Mouse (Mus musculus) forebrain, embryonic 11.5 days (tissue): ENCODE results near the gene Rps16. TPM values are rescaled to one million over a fixed set of nuclear protein-coding genes. Genes with fewer than 3 reads are reported as not detected.

Experiments
- ATAC-seq: fragments of 200-750 bp; cut with Nextera tagmentation; replicated peaks from 2 replicates; pipeline ENCODE4 v1.8.0; 2017; ENCODE audit warnings: moderate TSS enrichment; ENCODE audit not compliant: low FRiP score
- DNase-seq: peaks from one replicate; pipeline ENCODE4 v3.0.0-alpha.2; 2017; ENCODE audit warnings: low spot score
- H3K27ac ChIP-seq: fragments of 300-500 bp; sonication (generic); 2 replicates; pipeline ENCODE4 v1.5.1; 2014; ENCODE audit warnings: low read depth, low read length
- H3K27me3 ChIP-seq: fragments of 300-500 bp; sonication (generic); 2 replicates; pipeline ENCODE4 v1.6.1; 2014; ENCODE audit warnings: mild to moderate bottlenecking, low read length, mixed read lengths; ENCODE audit not compliant: control insufficient read depth, insufficient read depth
- H3K36me3 ChIP-seq: fragments of 300-500 bp; sonication (generic); 2 replicates; pipeline ENCODE4 v1.6.1; 2014; ENCODE audit warnings: mild to moderate bottlenecking, low read length, moderate library complexity, mixed read lengths; ENCODE audit not compliant: control insufficient read depth, insufficient read depth
- H3K4me1 ChIP-seq: fragments of 300-500 bp; sonication (generic); replicated peaks from 2 replicates; pipeline ENCODE4 v1.6.1; 2014; ENCODE audit warnings: low read length, mixed read lengths; ENCODE audit not compliant: control insufficient read depth, insufficient read depth
- H3K4me2 ChIP-seq: fragments of 300-500 bp; sonication (generic); 2 replicates; pipeline ENCODE4 v1.6.1; 2014; ENCODE audit warnings: low read depth, mild to moderate bottlenecking, low read length, moderate library complexity, mixed read lengths; ENCODE audit not compliant: severe bottlenecking
- H3K4me3 ChIP-seq: fragments of 300-500 bp; sonication (generic); 2 replicates; pipeline ENCODE4 v1.5.1; 2014; ENCODE audit warnings: low read depth, low read length
- H3K9ac ChIP-seq: fragments of 300-500 bp; sonication (generic); 2 replicates; pipeline ENCODE4 v1.6.1; 2014; ENCODE audit warnings: low read length
- H3K9me3 ChIP-seq: fragments of 300-500 bp; sonication (generic); 2 replicates; pipeline ENCODE4 v1.6.1; 2016; ENCODE audit warnings: low read length, mixed read lengths; ENCODE audit not compliant: control insufficient read depth
- WGBS: fragments of 180-500 bp; shearing (Covaris S2); extraction: QIAGEN DNeasy Blood & Tissue Kit; methylation state at CpG from one replicate; pipeline ENCODE4 v1.1.7; 2014; 5-methylcytosine and 5-hydroxymethylcytosine counted together
- polyA plus RNA-seq: library from polyadenylated mRNA; unstranded; fragments of >200 nt; fragmentation: Nextera tagmentation; extraction: Ambion mirVana; gene quantifications from 2 replicates; pipeline ENCODE4 v1.2.1, GENCODE M21; 2014

The Rps16 gene
- polyA plus RNA-seq, 1 experiment from 2014 or later = 782 TPM

- Histone ChIP-seq H3K9me3 (no peaks in the 10 kb centered on the region), H3K4me3 (no peak overlapping the region)
- WGBS = 87% methylated on average over 16 of the region's 16 CpGs
These were observed 12.1 kb downstream of the Rps16 start for GRCm38 (mm10) chr7:28362441-28363060.

GRCm38 (mm10) chr7:28367663-28368275 is 17.3 kb downstream of the Rps16 start:
- no peak overlapping the region for H3K9ac ChIP-seq
- no peak for DNase-seq
- H3K36me3 ChIP-seq = peaks cover 15% of the 10 kb centered on the region; the same call in 1 of the 2 replicates
- H3K9me3 ChIP-seq = no peaks in the 10 kb centered on the region
- H3K27ac ChIP-seq = no peak overlapping the region
- H3K4me2 ChIP-seq = no peak overlapping the region
- WGBS = 91% methylated on average over 16 of the region's 16 CpGs
- no peak for ATAC-seq
- H3K4me1 ChIP-seq = peaks cover 9% of the 10 kb centered on the region; the same call in 1 of the 2 replicates
- no peak overlapping the region for H3K4me3 ChIP-seq
- no peaks in the 10 kb centered on the region for H3K27me3 ChIP-seq

More at GRCm38 (mm10) chr7:28362441-28363060, 12.1 kb downstream of the Rps16 start:
- DNase-seq (no peak), ATAC-seq (no peak)
- Histone ChIP-seq H3K27me3 (no peaks in the 10 kb centered on the region), H3K36me3 (peaks cover 28% of the 10 kb centered on the region; the same call in 1 of the 2 replicates), H3K27ac (no peak overlapping the region), H3K4me1 (peaks cover 4% of the 10 kb centered on the region), H3K4me2 (no peak overlapping the region), H3K9ac (no peak overlapping the region)

DNA sequence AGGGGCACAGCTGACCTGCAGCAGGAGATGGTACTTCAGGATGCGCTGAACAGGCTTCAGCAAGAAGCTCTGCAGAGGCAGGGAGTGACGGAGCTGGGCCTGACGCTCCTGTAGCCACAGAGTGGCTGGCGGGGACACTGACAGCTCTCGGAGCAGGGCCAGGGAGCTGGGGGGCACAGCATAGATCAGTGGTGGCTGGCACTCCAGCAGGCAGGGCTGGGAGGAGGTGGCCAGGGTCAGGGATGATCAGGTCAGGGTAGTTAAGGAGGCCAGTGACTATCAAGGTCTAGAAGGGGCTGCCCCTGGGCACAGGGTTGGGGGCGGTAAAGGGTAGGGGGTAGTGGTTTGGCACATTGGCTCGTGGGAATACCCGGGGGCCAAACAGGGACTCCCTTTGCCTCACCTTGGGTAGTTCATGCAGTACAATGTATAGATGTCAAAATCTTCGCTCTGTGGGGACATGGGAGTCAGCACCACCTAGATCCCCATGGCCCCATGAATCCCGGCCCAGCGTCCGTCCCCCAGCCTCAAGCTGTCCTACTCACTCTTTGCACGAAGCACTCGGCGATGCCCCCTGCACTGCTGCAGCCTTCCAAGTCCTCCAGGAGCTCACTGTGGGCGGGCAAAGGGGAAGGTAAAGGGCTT is 17.9 kb downstream of the Rps16 start:
- H3K4me2 ChIP-seq = no peak overlapping the region
- H3K4me1 ChIP-seq = peaks cover 9% of the 10 kb centered on the region; the same call in 1 of the 2 replicates
- no peak overlapping the region for H3K9ac ChIP-seq
- H3K27me3 ChIP-seq = no peaks in the 10 kb centered on the region
- peaks cover 15% of the 10 kb centered on the region; the same call in 1 of the 2 replicates for H3K36me3 ChIP-seq
- H3K4me3 ChIP-seq = no peak overlapping the region
- DNase-seq = no peak
- no peak for ATAC-seq
- H3K9me3 ChIP-seq = no peaks in the 10 kb centered on the region
- 87% methylated on average over 16 of the region's 16 CpGs for WGBS
- no peak overlapping the region for H3K27ac ChIP-seq

DNA sequence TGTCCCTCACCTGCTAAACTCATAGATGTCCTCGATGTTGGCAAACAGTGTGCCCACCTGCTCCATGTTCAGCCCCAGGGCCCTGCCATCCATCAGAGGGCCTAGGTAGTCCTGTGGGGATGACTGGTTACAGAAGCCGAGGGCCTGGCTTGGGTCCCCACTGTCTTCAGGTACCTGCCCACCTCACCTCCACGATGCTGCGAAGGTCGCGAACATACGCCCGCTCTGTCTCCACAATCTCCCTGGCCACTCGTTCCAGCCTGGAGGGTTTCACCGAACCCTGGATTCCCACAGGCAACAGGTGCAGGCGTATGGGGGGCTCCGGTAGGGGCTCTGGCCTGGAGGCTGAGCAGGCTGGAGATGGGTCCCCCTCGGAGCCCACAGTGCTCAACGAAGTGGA is 19.6 kb downstream of the Rps16 start:
- H3K27ac ChIP-seq = no peak overlapping the region
- 94% methylated on average over 14 of the region's 14 CpGs for WGBS
- H3K4me2 ChIP-seq = peak overlapping the region; percentile 85; the same call in 1 of the 2 replicates
- no peaks in the 10 kb centered on the region for H3K27me3 ChIP-seq
- H3K4me1 ChIP-seq = peaks cover 10% of the 10 kb centered on the region
- ATAC-seq (no peak), DNase-seq (no peak)
- H3K36me3 ChIP-seq = peaks cover 5% of the 10 kb centered on the region; the same call in 1 of the 2 replicates
- no peak overlapping the region; the same call in 1 of the 2 replicates for H3K9ac ChIP-seq
- peak overlapping the region; percentile 86; the same call in 1 of the 2 replicates for H3K4me3 ChIP-seq
- no peaks in the 10 kb centered on the region for H3K9me3 ChIP-seq

DNA sequence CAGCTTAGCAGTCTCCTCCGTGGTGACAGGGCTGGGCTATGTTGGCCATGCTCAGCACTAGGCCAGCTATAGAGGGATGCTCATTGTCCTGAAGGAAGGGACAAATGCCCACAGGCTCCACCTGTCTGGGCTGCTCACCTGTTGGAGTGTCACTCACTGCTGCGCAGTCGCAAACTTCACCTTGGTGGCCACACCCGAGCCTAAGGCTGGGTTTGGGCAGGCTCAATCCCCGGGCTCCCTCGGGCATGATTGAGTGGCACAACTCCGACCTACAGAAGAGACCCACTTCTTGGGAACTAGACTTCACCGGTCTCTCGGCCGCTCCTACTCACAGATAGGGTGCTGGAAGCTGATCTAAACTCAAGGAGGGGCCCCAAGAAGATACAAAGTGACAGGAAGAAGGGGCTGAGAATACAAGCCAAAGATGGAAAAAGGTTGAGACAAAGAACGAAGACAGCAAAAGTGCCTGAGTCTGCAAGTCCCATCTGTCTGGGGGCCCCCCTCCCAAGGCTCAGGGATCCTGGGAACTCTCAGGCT is 20.6 kb downstream of the Rps16 start:
- Histone ChIP-seq H3K27me3 (no peaks in the 10 kb centered on the region), H3K4me3 (peak overlapping the region; percentile 86), H3K9me3 (no peaks in the 10 kb centered on the region), H3K36me3 (peaks cover 5% of the 10 kb centered on the region; the same call in 1 of the 2 replicates), H3K9ac (peak overlapping the region; percentile 91), H3K4me2 (peak overlapping the region; percentile 85), H3K27ac (peak overlapping the region; percentile 87), H3K4me1 (peaks cover 14% of the 10 kb centered on the region)
- DNase-seq = no peak
- no peak for ATAC-seq
- 12% methylated on average over 11 of the region's 11 CpGs for WGBS

DNA sequence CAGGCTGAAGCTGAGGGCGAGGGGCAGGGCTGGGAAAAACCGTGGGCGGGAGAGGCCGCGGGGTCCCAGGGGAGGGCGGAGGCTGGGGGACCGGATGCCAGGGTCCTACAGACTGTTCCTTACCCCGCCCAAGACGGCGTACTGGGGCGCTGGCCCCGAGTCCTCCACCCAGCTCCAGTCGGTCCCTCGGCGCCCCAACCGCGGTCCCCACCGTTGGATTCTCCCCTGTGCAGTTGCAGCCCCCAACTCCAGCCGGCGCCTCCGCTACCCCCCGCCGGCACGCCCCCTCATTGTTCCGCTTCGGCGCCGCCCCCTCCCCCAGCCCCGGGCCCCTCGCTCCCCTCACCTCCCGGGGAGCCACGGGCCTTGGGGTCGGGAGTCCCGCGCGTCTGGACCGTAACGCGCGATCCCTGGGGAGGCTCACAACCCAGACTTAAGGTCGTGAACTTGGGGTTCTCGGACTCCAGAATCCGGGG is 21.1 kb downstream of the Rps16 start:
- Histone ChIP-seq H3K27me3 (no peaks in the 10 kb centered on the region), H3K4me1 (peaks cover 19% of the 10 kb centered on the region)

GRCm38 (mm10) chr7:28372251-28373108 is 22.0 kb downstream of the Rps16 start, which contains the start of gene Plekhg2:
Gene Plekhg2 (minus strand): TSS chr7:28372599.
- peaks cover 20% of the 10 kb centered on the region for H3K4me1 ChIP-seq

More for the DNA sequence above, 21.1 kb downstream of the Rps16 start:
- H3K4me2 ChIP-seq = peak overlapping the region; percentile 85
- H3K9me3 ChIP-seq = no peaks in the 10 kb centered on the region
- ATAC-seq = peak; percentile 8; the same call in 1 of the 2 replicates
- peak overlapping the region; percentile 86 for H3K4me3 ChIP-seq
- under 1% methylated on average over 39 of the region's 43 CpGs for WGBS
- peak overlapping the region; percentile 91 for H3K9ac ChIP-seq
- DNase-seq = peak; percentile 87
- H3K27ac ChIP-seq = peak overlapping the region; percentile 87
- peaks cover 5% of the 10 kb centered on the region; the same call in 1 of the 2 replicates for H3K36me3 ChIP-seq

More at GRCm38 (mm10) chr7:28372251-28373108, 22.0 kb downstream of the Rps16 start, which contains the start of gene Plekhg2:
- H3K9me3 ChIP-seq = no peaks in the 10 kb centered on the region
- H3K27me3 ChIP-seq = no peaks in the 10 kb centered on the region
- peak within 1 kb of the TSS; percentile 91 for H3K9ac ChIP-seq
- peak within 1 kb of the TSS; percentile 87 for H3K27ac ChIP-seq
- WGBS = under 1% methylated on average over 65 of the region's 66 CpGs
- peak; percentile 97 for DNase-seq
- no peaks in the 10 kb centered on the region; the same call in 1 of the 2 replicates for H3K36me3 ChIP-seq
- H3K4me3 ChIP-seq = peak within 1 kb of the TSS; percentile 86
- peak within 1 kb of the TSS; percentile 85 for H3K4me2 ChIP-seq
- peak; percentile 87 for ATAC-seq
